Mouse (Mus musculus) liver, embryonic 14 days (tissue): ENCODE measurements around the gene Gm27235. TPM values are rescaled to one million over a fixed set of nuclear protein-coding genes. Genes with fewer than 3 reads are reported as not detected.

Experiments
- polyA plus RNA-seq: library from polyadenylated mRNA; depleted of rRNA; stranded (reverse); fragments of >200 nt; gene quantifications from 2 replicates; pipeline ENCODE4 v1.2.3, GENCODE M21; 2012; rRNA removed

Gene Gm27235
- polyA plus RNA-seq: not detected in 2 replicates

GRCm38 (mm10) chr9:35790001-35790400, at the start of gene Gm27235, which contains the start of gene D730048I06Rik:
Gene Gm27235, minus strand, starts transcription at chr9:35790101.
Gene D730048I06Rik, minus strand, starts transcription at chr9:35790112.

GRCm38 (mm10) chr9:35778009-35778408, 11.9 kb downstream of the Gm27235 start, which contains the start of gene Gm17727:
Gene Gm17727, minus strand, starts transcription at chr9:35778109.

GRCm38 (mm10) chr9:35740749-35741148, 49.2 kb downstream of the Gm27235 start, which contains the start of gene Gm17677:
Gene Gm17677, plus strand, starts transcription at chr9:35741049.

Other genes with a start within 250 kb of the Gm27235 start
- gene Ddx25, start 231.6 kb downstream of the Gm27235 start, polyA plus RNA-seq: 0.10 TPM in 2 replicates
- gene Pus3, start 231.5 kb downstream of the Gm27235 start, polyA plus RNA-seq: 6.8 and 7.5 TPM in 2 replicates
- 0.13 and 0.18 TPM in 2 replicates for gene Pate2, start 219.8 kb downstream of the Gm27235 start, polyA plus RNA-seq
- 4.1 and 5.1 TPM in 2 replicates for gene Hyls1, start 219.7 kb downstream of the Gm27235 start, polyA plus RNA-seq
- gene Pate4, start 178.2 kb downstream of the Gm27235 start, polyA plus RNA-seq: not detected in 2 replicates
- not detected in 2 replicates for gene Pate3, start 141.9 kb downstream of the Gm27235 start, polyA plus RNA-seq
- gene Pate1, start 102.7 kb downstream of the Gm27235 start, polyA plus RNA-seq: not detected in 2 replicates
- not detected in 2 replicates for gene Gm17677, start 49.1 kb downstream of the Gm27235 start, polyA plus RNA-seq
- not detected in 2 replicates for gene Gm17727, start 12.0 kb downstream of the Gm27235 start, polyA plus RNA-seq
- gene D730048I06Rik, start within 50 bp of the Gm27235 start, polyA plus RNA-seq: not detected in 2 replicates
- gene 9230110F15Rik, start 54.0 kb upstream of the Gm27235 start, polyA plus RNA-seq: not detected in 2 replicates
- gene 9230113P08Rik, start 118.3 kb upstream of the Gm27235 start, polyA plus RNA-seq: not detected in 2 replicates